Mouse (Mus musculus): ENCODE data around the gene Rnls.

GRCm38 (mm10) chr19:33276421-33276820 lies 115.7 kb downstream of the Rnls start:
- TF ChIP-seq CTCF (IDR thresholded peaks at IDR 0.05; ENCODE audit: control insufficient read depth, insufficient read depth, low read length) (no peak), POLR2A (IDR thresholded peaks at IDR 0.05; ENCODE audit: borderline replicate concordance, control insufficient read depth, low read depth, low read length) (no peak)

Data from bone marrow, adult 2 months (tissue).